Mouse (Mus musculus): ENCODE data around the gene Ank3.

GRCm38 (mm10) chr10:69579585-69579984 lies 181.0 kb downstream of the Ank3 start:
- TF ChIP-seq CTCF (IDR thresholded peaks at IDR 0.05; ENCODE audit: insufficient read depth, low read length) (no peak), POLR2A (IDR thresholded peaks at IDR 0.05; ENCODE audit: borderline replicate concordance, extremely low read depth, low read depth, low read length) (no peak)

All from lung, adult 2 months (tissue).